Mouse (Mus musculus) heart, embryonic 16.5 days (tissue): ENCODE measurements around the gene Ppm1l. TPM values are rescaled to one million over a fixed set of nuclear protein-coding genes. Genes with fewer than 3 reads are reported as not detected.
A peak's percentile ranks its signal among the peaks of the same experiment; 100 is the strongest.

Source experiments
- ATAC-seq: fragments of 200-750 bp; cut with Nextera tagmentation; replicated peaks from 2 replicates; pipeline ENCODE4 v1.8.0; 2017; ENCODE audit warnings: moderate number of reproducible peaks; ENCODE audit not compliant: insufficient read depth, low FRiP score; ENCODE audit errors: extremely low read depth
- H3K27ac ChIP-seq: fragments of 300-500 bp; sonication (generic); 2 replicates; pipeline ENCODE4 v1.5.1; 2014; ENCODE audit warnings: mild to moderate bottlenecking, low read length, control low read depth, moderate library complexity
- H3K27me3 ChIP-seq: fragments of 300-500 bp; sonication (generic); 2 replicates; pipeline ENCODE4 v1.6.1; 2014; ENCODE audit warnings: low read length, mixed read lengths; ENCODE audit not compliant: control insufficient read depth, insufficient read depth
- H3K36me3 ChIP-seq: fragments of 300-500 bp; sonication (generic); 2 replicates; pipeline ENCODE4 v1.6.1; 2014; ENCODE audit not compliant: control insufficient read depth, insufficient read depth
- H3K4me1 ChIP-seq: fragments of 300-500 bp; sonication (generic); 2 replicates; pipeline ENCODE4 v1.6.1; 2014; ENCODE audit warnings: low read length, mixed read lengths; ENCODE audit not compliant: control insufficient read depth, insufficient read depth
- H3K4me2 ChIP-seq: fragments of 300-500 bp; sonication (generic); 2 replicates; pipeline ENCODE4 v1.6.1; 2014; ENCODE audit warnings: low read depth, mild to moderate bottlenecking, control low read depth, low read length
- H3K4me3 ChIP-seq: fragments of 300-500 bp; sonication (generic); 2 replicates; pipeline ENCODE4 v1.5.1; 2014; ENCODE audit warnings: mild to moderate bottlenecking, control low read depth, low read length
- H3K9ac ChIP-seq: fragments of 300-500 bp; sonication (generic); 2 replicates; pipeline ENCODE4 v1.6.1; 2014; ENCODE audit warnings: low read length, control low read depth
- H3K9me3 ChIP-seq: fragments of 300-500 bp; sonication (generic); replicated peaks from 2 replicates; pipeline ENCODE4 v1.6.1; 2016; ENCODE audit warnings: low read length; ENCODE audit not compliant: control insufficient read depth
- WGBS: fragments of 180-500 bp; shearing (Covaris S2); extraction: QIAGEN DNeasy Blood & Tissue Kit; methylation state at CpG from one replicate; pipeline ENCODE4 v1.1.7; 2014; 5-methylcytosine and 5-hydroxymethylcytosine counted together
- polyA plus RNA-seq: library from polyadenylated mRNA; unstranded; fragments of >200 nt; fragmentation: Nextera tagmentation; extraction: Ambion mirVana; gene quantifications from 2 replicates; pipeline ENCODE4 v1.2.1, GENCODE M21; 2015

The Ppm1l gene
- polyA plus RNA-seq, 1 experiment from 2014 or later, result 8.4 TPM

- Histone ChIP-seq H3K4me3 (no peak overlapping the region), H3K36me3 (no peaks in the 10 kb centered on the region), H3K4me2 (no peak overlapping the region), H3K4me1 (peaks cover 16% of the 10 kb centered on the region), H3K9me3 (no peaks in the 10 kb centered on the region), H3K27ac (no peak overlapping the region), H3K9ac (no peak overlapping the region), H3K27me3 (no peaks in the 10 kb centered on the region)
- ATAC-seq, result no peak
- 84% methylated on average over 5 of the region's 5 CpGs for WGBS
Observed at GRCm38 (mm10) chr3:69456071-69456470, 139.4 kb downstream of the Ppm1l start.

- no peak overlapping the region for H3K9ac ChIP-seq
- WGBS, result 74% methylated on average over 6 of the region's 6 CpGs
- H3K9me3 ChIP-seq, result no peaks in the 10 kb centered on the region
- no peak for ATAC-seq
- H3K36me3 ChIP-seq, result no peaks in the 10 kb centered on the region
- H3K27ac ChIP-seq, result no peak overlapping the region
- H3K4me1 ChIP-seq, result peaks cover 16% of the 10 kb centered on the region
- no peaks in the 10 kb centered on the region for H3K27me3 ChIP-seq
- H3K4me3 ChIP-seq, result no peak overlapping the region
- H3K4me2 ChIP-seq, result no peak overlapping the region
Observed at GRCm38 (mm10) chr3:69458756-69459155, 142.1 kb downstream of the Ppm1l start.

GRCm38 (mm10) chr3:69461956-69462355 is 145.3 kb downstream of the Ppm1l start:
- no peaks in the 10 kb centered on the region for H3K27me3 ChIP-seq
- H3K4me3 ChIP-seq, result no peak overlapping the region
- no peak for ATAC-seq
- H3K9me3 ChIP-seq, result no peaks in the 10 kb centered on the region
- H3K27ac ChIP-seq, result no peak overlapping the region
- peaks cover 14% of the 10 kb centered on the region for H3K4me1 ChIP-seq
- H3K4me2 ChIP-seq, result no peak overlapping the region
- no peak overlapping the region for H3K9ac ChIP-seq
- 74% methylated on average over 1 of the region's 1 CpGs for WGBS
- no peaks in the 10 kb centered on the region for H3K36me3 ChIP-seq

- H3K4me1 ChIP-seq, result peaks cover 18% of the 10 kb centered on the region
- H3K27me3 ChIP-seq, result no peaks in the 10 kb centered on the region
- no peak overlapping the region for H3K4me3 ChIP-seq
- 79% methylated on average over 4 of the region's 4 CpGs for WGBS
- H3K9ac ChIP-seq, result no peak overlapping the region
- H3K4me2 ChIP-seq, result no peak overlapping the region
- no peaks in the 10 kb centered on the region for H3K36me3 ChIP-seq
- ATAC-seq, result no peak
- H3K9me3 ChIP-seq, result no peaks in the 10 kb centered on the region
- H3K27ac ChIP-seq, result no peak overlapping the region
Observed at GRCm38 (mm10) chr3:69465751-69466150, 149.1 kb downstream of the Ppm1l start.

- Histone ChIP-seq H3K4me2 (no peak overlapping the region), H3K9me3 (no peaks in the 10 kb centered on the region), H3K36me3 (no peaks in the 10 kb centered on the region), H3K27me3 (no peaks in the 10 kb centered on the region), H3K27ac (no peak overlapping the region), H3K4me3 (no peak overlapping the region), H3K4me1 (peaks cover 18% of the 10 kb centered on the region), H3K9ac (no peak overlapping the region)
- ATAC-seq, result no peak
- 43% methylated on average over 9 of the region's 9 CpGs for WGBS
Observed at GRCm38 (mm10) chr3:69468280-69469008, 151.8 kb downstream of the Ppm1l start.

GRCm38 (mm10) chr3:69469463-69470141 is 152.9 kb downstream of the Ppm1l start:
- Histone ChIP-seq H3K36me3 (no peaks in the 10 kb centered on the region), H3K4me2 (no peak overlapping the region), H3K9me3 (no peaks in the 10 kb centered on the region; the same call in 1 of the 2 replicates), H3K27me3 (no peaks in the 10 kb centered on the region), H3K4me1 (peaks cover 18% of the 10 kb centered on the region), H3K4me3 (no peak overlapping the region), H3K9ac (peak overlapping the region; percentile 24; the same call in 1 of the 2 replicates), H3K27ac (no peak overlapping the region)
- WGBS, result 18% methylated on average over 5 of the region's 6 CpGs
- ATAC-seq, result no peak

GRCm38 (mm10) chr3:69470142-69470796 is 153.6 kb downstream of the Ppm1l start:
- no peak for ATAC-seq
- no peaks in the 10 kb centered on the region for H3K36me3 ChIP-seq
- no peak overlapping the region for H3K4me3 ChIP-seq
- H3K4me2 ChIP-seq, result no peak overlapping the region
- H3K4me1 ChIP-seq, result peaks cover 18% of the 10 kb centered on the region
- no peak overlapping the region for H3K27ac ChIP-seq
- no peaks in the 10 kb centered on the region for H3K27me3 ChIP-seq
- 83% methylated on average over 11 of the region's 11 CpGs for WGBS
- H3K9ac ChIP-seq, result no peak overlapping the region
- no peaks in the 10 kb centered on the region; the same call in 1 of the 2 replicates for H3K9me3 ChIP-seq

GRCm38 (mm10) chr3:69475850-69476450 is 159.3 kb downstream of the Ppm1l start:
- 0 out of 2 replicates have a peak, but pooled peaks have one; percentile 28 for ATAC-seq
- Histone ChIP-seq H3K9ac (no peak overlapping the region), H3K36me3 (no peaks in the 10 kb centered on the region), H3K27ac (no peak overlapping the region), H3K27me3 (no peaks in the 10 kb centered on the region), H3K4me2 (0 out of 2 replicates have a peak overlapping the region, but pooled peaks have one; percentile 5), H3K4me3 (no peak overlapping the region), H3K9me3 (no peaks in the 10 kb centered on the region; the same call in 1 of the 2 replicates), H3K4me1 (peaks cover 8% of the 10 kb centered on the region; the same call in 1 of the 2 replicates)
- 37% methylated on average over 12 of the region's 12 CpGs for WGBS
